Mouse (Mus musculus) heart, postnatal 10 days (tissue): ENCODE measurements around the gene D030056L22Rik. TPM values are rescaled to one million over a fixed set of nuclear protein-coding genes. Genes with fewer than 3 reads are reported as not detected.

Source experiments
- DNase-seq, 2 experiments: peaks; one replicate each; pipeline ENCODE4 v3.0.0; 2021
- intact Hi-C: fragments of 180-260 bp; cut with DNase I; formaldehyde crosslinking; loops from one replicate; pipeline ENCODE4 v1.15.1; 2025
- total RNA-seq, 2 experiments: library from RNA; stranded (reverse); gene quantifications; 2 replicates each; pipeline ENCODE4 v1.2.3; 2021

The D030056L22Rik gene
- total RNA-seq, 2 experiments from 2014 or later, result 9.1 to 13.5 TPM

GRCm38 (mm10) chr19:18725186-18725585 lies 12.2 kb downstream of the D030056L22Rik start:
- DNase-seq, result no peak

GRCm38 (mm10) chr19:18730255-18730654 lies 17.3 kb downstream of the D030056L22Rik start:
- intact Hi-C loops, result no loop called here
- no peak for DNase-seq

More at GRCm38 (mm10) chr19:18725186-18725585, 12.2 kb downstream of the D030056L22Rik start:
- intact Hi-C loops, result no loop called here

GRCm38 (mm10) chr19:18731077-18731476 lies 18.1 kb downstream of the D030056L22Rik start:
- intact Hi-C loops, result no loop called here
- no peak for DNase-seq

- DNase-seq, result no peak
- intact Hi-C loops, result no loop called here
Observed at GRCm38 (mm10) chr19:18735901-18736300, 22.9 kb downstream of the D030056L22Rik start.

- no peak for DNase-seq
- intact Hi-C loops, result no loop called here
Observed at GRCm38 (mm10) chr19:18739146-18739545, 26.2 kb downstream of the D030056L22Rik start.

GRCm38 (mm10) chr19:18743946-18744345 lies 31.0 kb downstream of the D030056L22Rik start:
- no peak for DNase-seq

GRCm38 (mm10) chr19:18746576-18747340 lies 33.8 kb downstream of the D030056L22Rik start:
- intact Hi-C loops, result no loop called here
- no peak for DNase-seq

More at GRCm38 (mm10) chr19:18743946-18744345, 31.0 kb downstream of the D030056L22Rik start:
- intact Hi-C loops, result no loop called here

- intact Hi-C loops, result no loop called here
- DNase-seq, result no peak
Observed at GRCm38 (mm10) chr19:18747379-18747778, 34.4 kb downstream of the D030056L22Rik start.

- peak in 1 of 2 experiments; percentile 10 for DNase-seq
- intact Hi-C loops, result no loop called here
Observed at GRCm38 (mm10) chr19:18749598-18750339, 36.8 kb downstream of the D030056L22Rik start, which contains the start of gene Trpm6. Gene Trpm6 (plus strand): TSS chr19:18749983.

GRCm38 (mm10) chr19:18757191-18757590 lies 44.2 kb downstream of the D030056L22Rik start:
- DNase-seq, result no peak
- intact Hi-C loops, result no loop called here

- intact Hi-C loops, result no loop called here
- DNase-seq, result no peak
Observed at GRCm38 (mm10) chr19:18757706-18758105, 44.7 kb downstream of the D030056L22Rik start.

GRCm38 (mm10) chr19:18758269-18758668 lies 45.3 kb downstream of the D030056L22Rik start:
- intact Hi-C loops, result no loop called here
- no peak for DNase-seq

- DNase-seq, result no peak
- intact Hi-C loops, result no loop called here
Observed at GRCm38 (mm10) chr19:18758916-18759315, 45.9 kb downstream of the D030056L22Rik start.

- DNase-seq, result no peak
- intact Hi-C loops, result no loop called here
Observed at GRCm38 (mm10) chr19:18766399-18766798, 53.4 kb downstream of the D030056L22Rik start.

Other genes starting within 250 kb of the D030056L22Rik start
- 10 to 100 TPM; 60.3 to 64.1 TPM for gene Ostf1, start 81.4 kb upstream of the D030056L22Rik start, total RNA-seq
- 1 to 10 TPM; 3.3 TPM for gene Nmrk1, start 81.2 kb upstream of the D030056L22Rik start, total RNA-seq
- 10 to 100 TPM; 21.1 to 23.2 TPM for gene Carnmt1, start 42.4 kb upstream of the D030056L22Rik start, total RNA-seq
- under 1 TPM; 0.12 TPM for gene Trpm6, start 36.8 kb downstream of the D030056L22Rik start, total RNA-seq